Mouse (Mus musculus) megakaryocyte, embryonic 14.5 days (primary cell): ENCODE data around the gene Rcn2.

Source experiments
- FLI1 ChIP-seq: IDR thresholded peaks from 2 replicates; pipeline ENCODE4 v1.6.1; 2012; ENCODE audit warnings: low read length, inconsistent platforms, mixed read lengths
- GATA1 ChIP-seq: IDR thresholded peaks from 3 replicates; pipeline ENCODE4 v1.6.1; 2012; ENCODE audit warnings: mixed read lengths, low read length, inconsistent platforms, borderline replicate concordance

- TF ChIP-seq GATA1: no peak
- TF ChIP-seq FLI1: no peak
Observed at GRCm38 (mm10) chr9:56089778-56090520, 48.3 kb downstream of the Rcn2 start, which contains the start of gene Pstpip1.
